In genomic region chr15:11496436-11496835, GRCm38 (mm10) we compare ENCODE assay signal across 19 mouse cellular contexts.
A peak's percentile ranks its signal among the peaks of the same experiment; 100 is the strongest.
DNase-seq lines count a peak whose midpoint lies in the region; TF ChIP-seq lines count a peak whose summit lies in the region.
"Had no signal": no experiment of that assay in that cellular context is flagged by ENCODE, and none has a peak within 500 bp of the region (broad histone marks: within the 10 kb centered on the region; RNA-seq: fewer than 3 reads in every experiment).

No protein-coding gene starts in this region.

- H3K79me2 ChIP-seq in heart, adult 2 months (replicated peaks; ENCODE audit: control insufficient read depth, insufficient read depth, low read length): no peaks in the 10 kb centered on the region

- no peak overlapping the region for H3K4me3 ChIP-seq in heart, adult 2 months
- H3K4me3 ChIP-seq: embryonic facial prominence, embryonic 12.5 days; heart, embryonic 12.5 days; lung, embryonic 15.5 days; megakaryocyte, embryonic 14.5 days had no signal

- TF ChIP-seq CTCF in heart, adult 2 months (IDR thresholded peaks at IDR 0.05): peak; percentile 36

- H3K36me3 ChIP-seq in heart, adult 2 months (ENCODE audit: control insufficient read depth, insufficient read depth, low read length): no peaks in the 10 kb centered on the region
- H3K36me3 ChIP-seq: embryonic facial prominence, embryonic 12.5 days; heart, embryonic 12.5 days; lung, embryonic 15.5 days had no signal

- no peaks in the 10 kb centered on the region for H3K27me3 ChIP-seq in heart, adult 2 months (ENCODE audit: control insufficient read depth, insufficient read depth, low read length)
- H3K27me3 ChIP-seq: embryonic facial prominence, embryonic 12.5 days; heart, embryonic 12.5 days; lung, embryonic 15.5 days; megakaryocyte, embryonic 14.5 days had no signal

- H3K4me1 ChIP-seq in heart, adult 2 months (ENCODE audit: control insufficient read depth, insufficient read depth, low read length): no peaks in the 10 kb centered on the region
- H3K4me1 ChIP-seq: embryonic facial prominence, embryonic 12.5 days; heart, embryonic 12.5 days; lung, embryonic 15.5 days; megakaryocyte, embryonic 14.5 days had no signal

- 92% methylated on average over 2 of the region's 2 CpGs for WGBS in heart, adult 2 months

- no peak for TF ChIP-seq POLR2A in heart, adult 2 months (IDR thresholded peaks at IDR 0.05; ENCODE audit: insufficient read depth, low read depth, low read length)

- TF ChIP-seq EP300 in heart, adult 2 months (IDR thresholded peaks at IDR 0.05; ENCODE audit: insufficient read depth, low read depth, low read length): no peak

- no peak for DNase-seq in heart, adult 2 months
- DNase-seq in heart, adult 9 months (ENCODE audit: low spot score in 2 of 2): no peak
- DNase-seq in left cerebral cortex, postnatal 14 days (ENCODE audit: low spot score in 2 of 2): peak; percentile 26
- no peak for DNase-seq in left cerebral cortex, adult 11 months (ENCODE audit: low spot score)
- DNase-seq in right cerebral cortex, postnatal 4 days: peak; percentile 5
- no peak for DNase-seq in right cerebral cortex, adult 18-20 months
- peak; percentile 31 for DNase-seq in thymus, postnatal 4 days
- no peak for DNase-seq in cerebellum, adult 8-10 months
- DNase-seq: adrenal gland, adult 2 months; cerebellum, adult 18-20 months; gastrocnemius, postnatal 36 days; heart, postnatal 36 days; kidney, postnatal 4 days; layer of hippocampus, postnatal 36 days; retina, postnatal 1 day had no signal

- H3K27ac ChIP-seq in heart, adult 2 months: no peak overlapping the region
- H3K27ac ChIP-seq: embryonic facial prominence, embryonic 12.5 days; lung, embryonic 15.5 days had no signal

- intact Hi-C loops in heart, adult 2 months (cut with DNase I): no loop called here
- intact Hi-C loops in left cerebral cortex, postnatal 14 days (cut with DNase I): loop anchor here (5.0 kb wide), 1 partner anchor 471 kb away; no protein-coding TSS in a partner anchor

- no peak overlapping the region for H3K9ac ChIP-seq in heart, adult 2 months (ENCODE audit: low read depth, low read length)
- H3K9ac ChIP-seq: embryonic facial prominence, embryonic 12.5 days; heart, embryonic 12.5 days; lung, embryonic 15.5 days had no signal

Comparison
In these comparisons a context has a peak if more than half of its experiments do, and no peak if none do; other contexts are left out.
1. DNase-seq: peak in left cerebral cortex, postnatal 14 days (2 of 2), right cerebral cortex, postnatal 4 days (single experiment) and thymus, postnatal 4 days (single experiment); none in heart, adult 2 months (0 of 2), heart, adult 9 months (0 of 2), left cerebral cortex, adult 11 months (single experiment), right cerebral cortex, adult 18-20 months (single experiment) and cerebellum, adult 8-10 months (single experiment).